Mouse (Mus musculus) hindlimb bud, embryonic 11.5 days (tissue): ENCODE measurements around the gene Cdcp2.

Experiments used
- DNase-seq: peaks from one replicate; pipeline ENCODE4 v3.0.0-alpha.2; 2012; ENCODE audit warnings: low read depth, low spot score; ENCODE audit errors: extremely low spot score

The Cdcp2 gene

GRCm38 (mm10) chr4:107096841-107097373, at the start of gene Cdcp2:
TSS of gene Cdcp2 (plus strand) at chr4:107096891.
- DNase-seq, result no peak

DNA sequence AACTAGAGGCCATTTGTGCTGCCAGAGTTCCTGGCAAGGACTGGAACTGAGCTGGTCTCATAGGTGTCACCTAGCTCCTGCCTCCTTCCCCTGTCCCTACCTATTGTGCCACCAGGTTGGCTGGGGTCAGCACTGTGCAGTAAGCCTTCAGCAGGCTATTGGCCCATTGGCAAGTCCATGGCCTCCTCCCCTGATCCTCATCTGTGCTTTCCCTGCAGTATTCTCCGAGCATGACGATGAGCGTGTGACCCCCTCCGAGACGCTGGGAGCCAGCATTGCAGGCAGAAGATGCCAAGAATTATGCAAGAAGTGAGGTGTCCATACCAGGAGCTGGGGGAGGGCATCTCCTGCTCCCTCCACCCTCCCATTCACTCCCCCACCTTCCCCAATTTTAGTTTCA, 48.9 kb upstream of the Cdcp2 start:
- DNase-seq, result no peak

GRCm38 (mm10) chr4:107048568-107049162, 48.0 kb upstream of the Cdcp2 start:
- no peak for DNase-seq

- no peak for DNase-seq
Observed at GRCm38 (mm10) chr4:107051889-107052288, 44.8 kb upstream of the Cdcp2 start.

- DNase-seq, result no peak
Observed at GRCm38 (mm10) chr4:107052962-107053553, 43.6 kb upstream of the Cdcp2 start.

DNA sequence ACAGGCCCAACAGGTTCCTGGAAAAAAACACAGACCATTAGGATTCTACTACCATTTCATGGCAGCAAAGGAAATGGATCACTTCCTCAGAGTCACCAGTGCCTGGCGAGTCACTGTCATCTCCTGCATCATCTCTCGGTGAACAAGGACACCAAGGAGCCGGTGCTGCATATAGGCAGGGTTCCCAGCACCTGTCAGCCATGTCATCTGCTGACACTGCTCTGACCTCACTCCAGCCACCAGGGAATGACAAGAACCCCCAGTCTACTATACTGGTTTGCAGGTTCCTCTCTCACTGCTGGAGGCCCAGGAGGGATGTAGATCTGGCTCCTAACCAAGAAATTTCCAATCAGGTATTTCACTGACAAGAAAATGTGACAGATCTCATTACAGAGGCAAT, 40.6 kb upstream of the Cdcp2 start:
- no peak for DNase-seq

GRCm38 (mm10) chr4:107058346-107058745, 38.3 kb upstream of the Cdcp2 start:
- no peak for DNase-seq

- DNase-seq, result no peak
Observed at GRCm38 (mm10) chr4:107058781-107059180, 37.9 kb upstream of the Cdcp2 start.

- no peak for DNase-seq
Observed at GRCm38 (mm10) chr4:107061560-107061959, 35.1 kb upstream of the Cdcp2 start.

DNA sequence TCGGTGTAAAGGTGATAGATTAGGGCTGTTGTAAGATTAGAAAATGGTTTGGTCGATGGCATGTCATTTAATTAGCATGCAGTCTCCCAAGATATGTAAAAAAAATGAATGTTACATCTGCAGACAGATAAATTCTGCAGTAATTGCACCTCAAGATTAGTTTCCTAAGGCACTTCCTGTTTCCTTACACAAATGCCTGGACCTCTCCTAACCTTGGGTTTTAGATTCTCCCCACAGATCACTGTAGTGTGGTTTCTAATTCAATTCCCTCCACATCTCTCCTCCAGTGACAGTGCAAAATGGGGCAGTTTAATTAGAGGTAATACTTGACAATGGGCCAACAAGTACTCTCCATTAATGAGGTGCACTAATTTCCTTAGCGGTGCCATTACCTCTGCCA, 33.5 kb upstream of the Cdcp2 start:
- no peak for DNase-seq

DNA sequence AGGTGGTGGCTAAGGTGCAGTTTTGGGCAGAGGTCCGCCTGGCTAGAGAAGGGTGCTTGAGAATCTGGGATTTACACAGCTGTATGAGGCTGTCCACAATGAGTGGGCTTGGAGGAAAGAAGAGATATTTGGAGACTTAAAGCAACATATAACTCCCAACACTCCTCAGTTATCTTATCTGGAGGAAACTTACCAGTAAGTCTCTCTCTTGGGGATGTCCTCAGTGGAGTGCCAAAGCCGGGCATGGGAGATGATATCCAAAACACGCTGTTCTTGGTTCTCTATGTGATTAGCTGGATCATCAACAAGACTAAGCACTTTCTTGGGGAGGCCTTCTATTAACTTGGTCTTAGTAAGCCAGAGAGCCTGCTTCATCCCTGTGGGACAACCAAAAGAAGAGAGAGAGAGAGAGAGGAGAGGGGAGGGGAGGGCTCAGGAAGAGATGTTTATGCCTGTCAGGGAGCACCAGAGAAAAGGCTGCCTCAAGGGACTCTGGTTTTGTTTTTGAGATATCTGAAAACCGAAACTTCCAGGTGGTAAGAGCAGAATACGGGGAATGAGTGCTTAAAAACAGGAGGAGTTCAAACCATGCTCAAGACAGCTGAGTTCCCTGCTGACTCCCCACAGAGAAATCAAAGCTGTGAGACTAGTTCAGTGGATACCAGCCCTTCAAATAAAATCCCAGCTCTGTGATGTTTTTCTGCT, 32.1 kb upstream of the Cdcp2 start:
- DNase-seq, result no peak

GRCm38 (mm10) chr4:107066252-107067124, 30.2 kb upstream of the Cdcp2 start, which contains the start of the genes Mrpl37 and Cyb5rl:
TSS of gene Mrpl37 (minus strand) at chr4:107066868.
TSS of gene Cyb5rl (plus strand) at chr4:107066988.
- DNase-seq, result peak; percentile 98

- no peak for DNase-seq
Observed at GRCm38 (mm10) chr4:107067151-107067840, 29.4 kb upstream of the Cdcp2 start.

DNA sequence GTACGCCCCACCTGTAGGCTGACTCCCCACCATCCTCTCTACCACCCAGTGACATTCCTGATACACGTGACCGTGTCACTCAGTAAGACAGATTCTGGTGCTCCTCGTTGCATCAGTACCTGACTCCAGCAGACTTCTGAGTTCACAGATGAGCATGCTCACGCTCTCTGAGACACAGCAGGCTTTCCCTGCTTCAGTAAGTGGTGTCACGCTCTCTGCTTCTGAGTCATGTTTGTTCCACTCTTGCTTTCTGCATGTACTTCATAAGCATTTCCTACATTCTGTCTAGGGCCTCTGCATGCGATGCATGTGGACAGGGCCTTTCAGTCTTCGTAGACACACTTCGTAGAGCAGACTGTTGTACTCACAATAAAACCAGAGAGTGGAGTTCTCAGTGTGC, 24.3 kb upstream of the Cdcp2 start:
- no peak for DNase-seq

GRCm38 (mm10) chr4:107075456-107075855, 21.2 kb upstream of the Cdcp2 start:
- DNase-seq, result no peak

- no peak for DNase-seq
Observed at GRCm38 (mm10) chr4:107078894-107079293, 17.8 kb upstream of the Cdcp2 start.

- no peak for DNase-seq
Observed at GRCm38 (mm10) chr4:107079716-107080115, 17.0 kb upstream of the Cdcp2 start.

DNA sequence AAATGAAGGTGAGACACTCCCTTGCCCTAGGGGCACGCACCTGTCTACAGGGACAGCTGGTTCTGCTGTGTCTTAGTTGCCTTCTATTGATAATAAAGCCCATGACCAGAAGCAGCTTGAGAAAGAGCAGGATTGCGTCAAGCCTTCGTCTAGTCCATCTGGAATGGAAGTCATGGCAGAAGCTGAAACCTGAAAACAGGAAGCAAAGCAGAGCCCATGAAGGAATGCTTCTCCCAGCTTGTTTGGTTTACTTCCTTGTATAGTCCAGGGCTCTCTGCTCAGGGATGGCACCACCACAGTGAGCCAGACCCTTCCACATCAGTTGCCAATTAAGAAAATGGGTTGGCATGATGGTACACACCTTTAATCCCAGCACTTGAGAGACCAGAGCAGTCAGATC, 14.5 kb upstream of the Cdcp2 start:
- no peak for DNase-seq

GRCm38 (mm10) chr4:107083126-107083525, 13.6 kb upstream of the Cdcp2 start:
- DNase-seq, result no peak

DNA sequence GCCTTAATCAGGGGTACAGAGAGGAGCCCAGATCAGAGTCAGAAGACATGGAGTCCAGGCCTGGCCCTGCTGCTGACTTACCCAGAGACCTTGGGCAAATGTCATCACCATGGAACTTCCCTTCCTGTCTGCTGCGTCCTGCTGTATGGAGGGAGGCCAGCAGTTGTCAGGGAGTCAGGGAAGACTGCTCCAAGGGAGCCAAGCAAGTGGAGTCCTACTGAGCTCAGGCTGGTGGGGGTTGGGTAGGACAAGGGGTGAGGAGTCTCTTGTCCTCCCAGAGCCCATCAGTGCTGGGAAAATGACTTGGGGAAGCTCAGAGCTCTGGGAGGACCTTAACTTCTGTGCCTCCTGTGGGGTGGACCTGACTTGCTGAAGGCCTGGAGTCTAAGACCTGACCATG, 12.3 kb upstream of the Cdcp2 start:
- DNase-seq, result no peak
